In the genomic region with DNA sequence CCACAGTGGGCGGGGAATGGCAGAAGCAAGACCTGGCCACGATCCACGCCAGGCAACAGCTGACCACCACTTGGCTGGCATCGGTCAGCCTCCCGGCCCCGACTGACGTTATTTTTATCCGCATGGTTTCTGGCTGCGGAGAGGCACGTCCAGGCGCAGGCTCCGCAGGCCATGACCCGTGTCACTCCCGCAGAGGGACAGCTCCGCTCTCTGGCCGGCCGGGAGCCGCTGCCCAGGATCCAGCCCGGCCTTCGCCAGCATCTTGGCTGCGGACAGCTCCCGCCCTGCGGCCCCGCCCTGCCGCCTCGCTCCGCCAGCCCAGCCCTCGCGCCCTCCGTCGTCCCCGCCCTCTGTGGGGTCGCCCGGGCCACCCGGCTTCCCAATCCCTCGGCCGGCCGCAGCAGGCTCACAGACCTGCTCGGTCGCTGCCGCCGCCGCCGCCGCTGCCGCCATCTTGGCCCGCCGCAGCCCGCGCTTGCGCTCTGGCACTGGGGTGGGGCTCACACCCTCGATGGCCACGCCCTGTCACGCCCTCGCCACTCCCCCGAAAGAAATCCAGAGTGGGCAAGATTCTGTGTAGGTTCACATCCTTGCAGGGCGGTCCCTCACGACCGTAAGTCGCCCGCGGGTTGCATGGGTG, we compare ENCODE assay signal across 8 mouse cellular contexts. TPM values are rescaled to one million over a fixed set of nuclear protein-coding genes. Genes with fewer than 3 reads are reported as not detected.
DNase-seq lines count a peak whose midpoint lies in the region; ATAC-seq and TF ChIP-seq lines count a peak whose summit lies in the region.

Gene Sgcb, minus strand, starts transcription at position 530 of the 640 bp plus-strand sequence.

- TF ChIP-seq CTCF in cortical plate, adult 2 months (IDR thresholded peaks at IDR 0.05; ENCODE audit: extremely low read depth, insufficient read depth, low read length): no peak

- peak; percentile 88 for DNase-seq in gastrocnemius, postnatal 14 days
- DNase-seq in left cerebral cortex, postnatal 10 days (ENCODE audit: extremely low spot score in 1 of 2, low spot score in 2 of 2): peak; percentile 78 to 90
- peak; percentile 82 for DNase-seq in right cerebral cortex, postnatal 14 days
- peak; percentile 70 for DNase-seq in urinary bladder, postnatal 25 days (ENCODE audit: low spot score)

- peaks cover 4% of the 10 kb centered on the region; the same call in 1 of the 2 replicates for H3K4me1 ChIP-seq in cortical plate, adult 2 months (ENCODE audit: control insufficient read depth, insufficient read depth, low read length)

- peak; percentile 72 for ATAC-seq in activated CD4-positive, CD25-positive, alpha-beta regulatory T cell, adult 4 months
- ATAC-seq in inflammation-experienced regulatory T-cells, adult 6 months: peak; percentile 74
- ATAC-seq in megakaryocyte progenitor cell, adult 5-6 weeks (replicated peaks; ENCODE audit: poor library complexity): peak; percentile 83

- intact Hi-C loops in gastrocnemius, postnatal 14 days (cut with DNase I; ENCODE audit: low total_unique reads): no loop called here
- intact Hi-C loops in left cerebral cortex, postnatal 10 days (cut with DNase I): no loop called here

- H3K4me3 ChIP-seq in cortical plate, adult 2 months (ENCODE audit: insufficient read depth, low read length): peak within 1 kb of the TSS; percentile 71

- peak; percentile 60; the same call in 1 of the 2 replicates for TF ChIP-seq POLR2A in cortical plate, adult 2 months (IDR thresholded peaks at IDR 0.05; ENCODE audit: extremely low read depth, insufficient read depth, low read length)

- H3K27ac ChIP-seq in cortical plate, adult 2 months (ENCODE audit: insufficient read depth, low read length): 0 out of 2 replicates have a peak within 1 kb of the TSS, but pooled peaks have one; percentile 10

RNA-seq across cellular contexts. Expression of gene Sgcb, which starts in this region (rescaled TPM):
- 10 to 100 TPM in 1 of 2 experiments, 1 to 10 TPM in 1; 9.7 to 11.0 TPM for polyA plus RNA-seq in activated CD4-positive, CD25-positive, alpha-beta regulatory T cell, adult 4 months (2017; shearing (Covaris generic))
- 48.6 and 50.3 TPM in 2 replicates for polyA plus RNA-seq in cortical plate, adult 2 months (2012; rRNA removed)
- 10 to 100 TPM; 93.5 to 99.0 TPM for total RNA-seq in gastrocnemius, postnatal 14 days (2021)
- 10 to 100 TPM; 11.6 to 12.5 (median 12.4) TPM for polyA plus RNA-seq in inflammation-experienced regulatory T-cells, adult 6 months (2017; shearing (Covaris generic))
- total RNA-seq in left cerebral cortex, postnatal 10 days (2021): 10 to 100 TPM; 61.7 to 65.8 TPM
- 4.4 and 7.3 TPM in 2 replicates for total RNA-seq in megakaryocyte progenitor cell, adult 5-6 weeks (2015)
- 3.7 and 4.3 TPM in 2 replicates for total RNA-seq in megakaryocyte progenitor cell, adult 5-6 weeks (2017)

Comparison
In these comparisons a context has a peak if more than half of its experiments do, and no peak if none do; other contexts are left out.
1. Peak in every context shown above with its lines: DNase-seq, ATAC-seq, H3K4me3 ChIP-seq and H3K27ac ChIP-seq.
2. RNA of gene Sgcb (total RNA-seq): 93.5 to 99.0 TPM in gastrocnemius, postnatal 14 days and 61.7 to 65.8 TPM in left cerebral cortex, postnatal 10 days; 3.7 to 7.3 TPM in megakaryocyte progenitor cell, adult 5-6 weeks; every median in the first group is over 4 times any median in the second.